Mouse (Mus musculus) c-Kit-positive CD71-positive TER-119-negative erythroid progenitor cells, embryonic 14.5 days (primary cell): ENCODE measurements around the gene Clip4.

ENCODE experiments used
- DNase-seq: peaks from one replicate; pipeline ENCODE4 v3.0.0-alpha.2; 2013; ENCODE audit warnings: low read depth

The Clip4 gene

GRCm38 (mm10) chr17:71791622-71792021 is 23.3 kb downstream of the Clip4 start:
- no peak for DNase-seq

GRCm38 (mm10) chr17:71795521-71796205 is 27.4 kb downstream of the Clip4 start:
- DNase-seq: no peak

GRCm38 (mm10) chr17:71803456-71803855 is 35.2 kb downstream of the Clip4 start:
- DNase-seq: no peak

- DNase-seq: no peak
Observed at GRCm38 (mm10) chr17:71803876-71804275, 35.6 kb downstream of the Clip4 start.

GRCm38 (mm10) chr17:71811070-71811469 is 42.8 kb downstream of the Clip4 start:
- no peak for DNase-seq

- no peak for DNase-seq
Observed at GRCm38 (mm10) chr17:71816136-71816864, 48.0 kb downstream of the Clip4 start.

GRCm38 (mm10) chr17:71823622-71824306 is 55.5 kb downstream of the Clip4 start:
- DNase-seq: no peak

- DNase-seq: no peak
Observed at GRCm38 (mm10) chr17:71826603-71827002, 58.3 kb downstream of the Clip4 start.

- DNase-seq: no peak
Observed at GRCm38 (mm10) chr17:71827627-71828026, 59.4 kb downstream of the Clip4 start.

- DNase-seq: no peak
Observed at GRCm38 (mm10) chr17:71828647-71829414, 60.6 kb downstream of the Clip4 start.

GRCm38 (mm10) chr17:71831960-71832359 is 63.7 kb downstream of the Clip4 start:
- DNase-seq: no peak

- DNase-seq: no peak
Observed at GRCm38 (mm10) chr17:71862184-71862583, 93.9 kb downstream of the Clip4 start.

- DNase-seq: no peak
Observed at GRCm38 (mm10) chr17:71862895-71863294, 94.6 kb downstream of the Clip4 start.

- no peak for DNase-seq
Observed at GRCm38 (mm10) chr17:71864039-71864438, 95.8 kb downstream of the Clip4 start.

GRCm38 (mm10) chr17:71865437-71865836 is 97.2 kb downstream of the Clip4 start:
- no peak for DNase-seq

GRCm38 (mm10) chr17:71867892-71868291 is 99.6 kb downstream of the Clip4 start:
- DNase-seq: no peak

- no peak for DNase-seq
Observed at GRCm38 (mm10) chr17:71868828-71869227, 100.6 kb downstream of the Clip4 start.

- no peak for DNase-seq
Observed at GRCm38 (mm10) chr17:71869372-71870231, 101.3 kb downstream of the Clip4 start.

- DNase-seq: no peak
Observed at GRCm38 (mm10) chr17:71870232-71870621, 102.0 kb downstream of the Clip4 start.

GRCm38 (mm10) chr17:71870641-71871040 is 102.4 kb downstream of the Clip4 start:
- DNase-seq: no peak

GRCm38 (mm10) chr17:71871981-71872380 is 103.7 kb downstream of the Clip4 start:
- no peak for DNase-seq
